Mouse (Mus musculus) heart, adult 2 months (tissue): ENCODE results near the gene Sult6b2. TPM values are rescaled to one million over a fixed set of nuclear protein-coding genes. Genes with fewer than 3 reads are reported as not detected.
A peak's percentile ranks its signal among the peaks of the same experiment; 100 is the strongest.

Experiments used
- DNase-seq, 2 experiments: peaks; one replicate each; pipeline ENCODE4 v3.0.0; 2021
- H3K27ac ChIP-seq: fragments of 200-600 bp; 2 replicates; pipeline ENCODE4 v1.8.1; 2022
- H3K27me3 ChIP-seq: fragments of 200-500 bp; 2 replicates; pipeline ENCODE4 v1.6.1; 2012; ENCODE audit warnings: mild to moderate bottlenecking, low read length, inconsistent platforms, mixed read lengths; ENCODE audit not compliant: control insufficient read depth, insufficient read depth
- H3K36me3 ChIP-seq: fragments of 200-500 bp; 2 replicates; pipeline ENCODE4 v1.6.1; 2012; ENCODE audit warnings: low read length, inconsistent platforms; ENCODE audit not compliant: control insufficient read depth, insufficient read depth
- H3K4me1 ChIP-seq: fragments of 200-500 bp; 2 replicates; pipeline ENCODE4 v1.6.1; 2011; ENCODE audit warnings: low read length; ENCODE audit not compliant: control insufficient read depth, insufficient read depth
- H3K4me3 ChIP-seq: fragments of 200-600 bp; 2 replicates; pipeline ENCODE4 v1.8.1; 2022
- H3K79me2 ChIP-seq: fragments of 200-500 bp; replicated peaks from 2 replicates; pipeline ENCODE4 v1.6.1; 2012; ENCODE audit warnings: mild to moderate bottlenecking, inconsistent platforms, low read length, moderate library complexity, mixed read lengths; ENCODE audit not compliant: control insufficient read depth, insufficient read depth
- H3K9ac ChIP-seq: fragments of 200-500 bp; 2 replicates; pipeline ENCODE4 v1.6.1; 2012; ENCODE audit warnings: low read depth, mild to moderate bottlenecking, control low read depth, inconsistent platforms, low read length, mixed read lengths
- CTCF ChIP-seq: fragments of 200-600 bp; IDR thresholded peaks from 2 replicates; pipeline ENCODE4 v1.8.1; 2022; ENCODE audit warnings: antibody characterized with exemption, mild to moderate bottlenecking, moderate library complexity
- EP300 ChIP-seq: fragments of 200-500 bp; IDR thresholded peaks from 2 replicates; pipeline ENCODE4 v1.6.1; 2011; ENCODE audit warnings: low read depth, low read length, control low read depth; ENCODE audit not compliant: insufficient read depth
- POLR2A ChIP-seq: fragments of 200-500 bp; IDR thresholded peaks from 2 replicates; pipeline ENCODE4 v1.6.1; 2011; ENCODE audit warnings: mild to moderate bottlenecking, low read depth, low read length, control low read depth; ENCODE audit not compliant: insufficient read depth
- WGBS: fragments of 180-500 bp; shearing (Covaris S2); methylation state at CpG from one replicate; pipeline ENCODE4 v1.1.7; 2018; 5-methylcytosine and 5-hydroxymethylcytosine counted together
- intact Hi-C: fragments of 180-260 bp; cut with DNase I; formaldehyde crosslinking; loops from one replicate; pipeline ENCODE4 v1.15.1; 2025
- polyA plus RNA-seq: library from polyadenylated mRNA; depleted of rRNA; stranded (reverse); fragments of >200 nt; gene quantifications from 2 replicates; pipeline ENCODE4 v1.2.3, GENCODE M21; 2012
- total RNA-seq, 2 experiments: library from RNA; stranded (reverse); gene quantifications; 2 replicates each; pipeline ENCODE4 v1.2.3; 2021

The Sult6b2 gene
- total and polyA plus RNA-seq, 3 experiments: 0.12 TPM; not detected in 2

DNA sequence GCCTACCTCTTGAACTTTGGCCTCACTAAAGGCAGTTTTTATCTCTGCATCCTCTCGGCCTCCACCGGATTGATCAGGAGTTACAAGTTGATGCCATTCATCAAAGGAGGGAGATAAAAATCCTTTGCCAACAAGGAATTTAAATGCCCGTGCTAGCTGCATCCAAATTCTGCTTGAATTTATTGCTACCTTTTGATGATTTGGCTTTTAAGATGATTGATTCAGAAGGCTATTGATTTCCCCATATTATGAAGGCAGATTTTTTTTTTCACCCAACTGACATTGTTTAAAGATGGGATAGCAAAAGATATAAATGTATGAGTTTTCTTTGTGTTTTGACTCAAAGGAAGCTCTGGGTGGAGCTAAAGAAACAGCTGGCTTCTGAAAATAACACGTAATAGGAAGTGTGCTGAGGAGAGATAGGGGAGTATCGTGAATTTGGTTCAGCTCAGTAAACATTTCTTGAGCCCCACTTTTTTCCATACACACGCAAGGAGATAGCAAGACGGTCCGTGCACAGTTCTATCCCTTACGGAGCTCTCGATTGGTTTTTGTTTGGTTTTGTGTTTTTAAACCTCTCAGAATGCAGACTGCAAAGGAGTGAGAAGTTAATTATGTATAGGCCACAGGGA is 46.9 kb downstream of the Sult6b2 start:
- WGBS: 26% methylated on average over 10 of the region's 10 CpGs
- H3K27me3 ChIP-seq: no peaks in the 10 kb centered on the region
- TF ChIP-seq POLR2A: 0 out of 2 replicates have a peak, but pooled peaks have one; percentile 25
- no peak for TF ChIP-seq EP300
- TF ChIP-seq CTCF: no peak
- H3K79me2 ChIP-seq: peaks cover 2% of the 10 kb centered on the region
- no peaks in the 10 kb centered on the region; the same call in 1 of the 2 replicates for H3K36me3 ChIP-seq
- intact Hi-C loops: loop anchor here (2.0 to 5.0 kb wide), 2 partner anchors 375 to 410 kb away; partner anchors contain the start of gene Pyroxd1
- DNase-seq: no peak
- H3K9ac ChIP-seq: peak overlapping the region; percentile 93
- H3K4me3 ChIP-seq: peak overlapping the region; percentile 91
- H3K4me1 ChIP-seq: peaks cover 2% of the 10 kb centered on the region
- H3K27ac ChIP-seq: peak overlapping the region; percentile 81

- Histone ChIP-seq H3K79me2 (peaks cover 2% of the 10 kb centered on the region), H3K27me3 (no peaks in the 10 kb centered on the region), H3K9ac (peak within 1 kb of the TSS; percentile 93), H3K27ac (peak within 1 kb of the TSS; percentile 81), H3K4me3 (peak within 1 kb of the TSS; percentile 91), H3K36me3 (no peaks in the 10 kb centered on the region; the same call in 1 of the 2 replicates), H3K4me1 (peaks cover 2% of the 10 kb centered on the region)
- 0 out of 2 replicates have a peak, but pooled peaks have one; percentile 22 for TF ChIP-seq EP300
- peak; percentile 57; the same call in 1 of the 2 replicates for TF ChIP-seq POLR2A
- no peak for TF ChIP-seq CTCF
- DNase-seq: peak; percentile 91 to 92
- WGBS: 1% methylated on average over 66 of the region's 68 CpGs
- intact Hi-C loops: loop anchor here (2.0 to 5.0 kb wide), 2 partner anchors 374 to 409 kb away; partner anchors contain the start of gene Pyroxd1
Observed at GRCm38 (mm10) chr6:142756507-142757333, 47.6 kb downstream of the Sult6b2 start, which contains the start of gene Cmas. Cmas (plus strand) TSS chr6:142756686.

DNA sequence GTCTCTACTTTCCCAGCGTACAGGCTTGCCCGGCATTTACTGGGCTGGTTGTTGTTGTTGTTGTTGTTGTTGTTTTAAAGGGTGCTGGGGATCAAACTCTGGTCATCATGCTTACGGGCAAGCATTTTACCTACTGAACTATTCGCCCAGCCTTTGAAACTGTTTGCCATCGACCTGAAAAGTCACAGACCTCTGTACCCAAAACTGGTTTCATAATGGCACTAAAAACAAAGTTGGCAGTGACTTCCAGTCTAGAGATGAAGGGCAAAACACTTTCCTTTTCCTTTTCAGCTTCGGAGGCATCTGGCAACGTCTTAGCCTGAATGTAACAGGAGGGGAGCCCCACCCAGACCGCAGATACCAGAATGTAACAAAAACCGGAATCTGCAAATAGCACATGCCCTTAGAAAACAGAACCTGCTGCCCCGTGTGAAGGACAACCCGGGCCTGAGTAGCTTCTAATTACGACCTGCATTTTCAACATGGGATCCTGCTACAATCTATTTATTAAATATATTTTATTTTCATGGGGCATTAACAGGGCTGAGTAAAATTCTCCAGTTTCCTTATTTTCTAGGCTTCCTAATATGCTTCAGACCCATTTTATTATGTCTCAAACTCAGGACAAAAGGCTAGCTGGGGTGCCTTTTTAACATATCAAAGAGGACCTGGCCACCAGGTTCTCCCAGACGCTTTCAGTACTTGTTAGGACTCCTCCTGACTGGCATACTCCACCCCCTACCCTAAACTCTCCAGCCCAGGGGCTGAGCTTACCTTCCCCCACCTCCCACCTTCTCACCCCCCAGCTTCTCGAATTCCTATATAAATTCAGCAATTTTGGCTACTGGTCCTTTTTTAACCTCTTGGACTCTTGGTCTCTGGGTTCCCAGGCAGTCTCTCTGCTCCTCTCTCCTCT is 51.7 kb downstream of the Sult6b2 start:
- intact Hi-C loops: no loop called here

DNA sequence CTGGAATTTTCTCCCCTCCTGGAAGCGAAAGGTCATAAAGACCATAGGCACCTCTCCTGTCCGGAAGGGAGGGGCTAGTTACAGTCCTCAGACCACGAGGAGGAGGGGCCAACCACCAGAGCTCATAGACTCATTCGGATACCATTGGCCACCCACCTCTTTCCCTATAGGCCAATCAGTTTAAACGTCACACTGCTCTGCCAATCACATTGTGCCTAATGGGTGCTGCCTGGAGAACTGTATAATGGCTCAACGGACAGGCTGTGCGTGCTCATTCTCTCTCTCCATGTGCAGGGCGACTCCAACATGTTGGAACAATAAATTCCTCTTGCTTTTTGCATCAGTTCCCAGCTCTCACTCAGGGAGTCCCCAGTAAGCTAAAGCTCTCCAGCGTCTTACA is 52.9 kb downstream of the Sult6b2 start:
- Histone ChIP-seq H3K79me2 (no peaks in the 10 kb centered on the region), H3K9ac (no peak overlapping the region), H3K4me1 (no peaks in the 10 kb centered on the region), H3K27me3 (no peaks in the 10 kb centered on the region), H3K4me3 (no peak overlapping the region), H3K36me3 (no peaks in the 10 kb centered on the region), H3K27ac (no peak overlapping the region)
- intact Hi-C loops: no loop called here
- no peak for DNase-seq
- 68% methylated on average over 9 of the region's 9 CpGs for WGBS
- TF ChIP-seq CTCF (no peak), EP300 (no peak), POLR2A (no peak)

More for the DNA sequence above, 51.7 kb downstream of the Sult6b2 start:
- peak in 1 of 2 experiments; percentile 35 for DNase-seq
- no peak overlapping the region for H3K27ac ChIP-seq
- no peak overlapping the region for H3K4me3 ChIP-seq
- WGBS: 45% methylated on average over 14 of the region's 14 CpGs
- no peaks in the 10 kb centered on the region for H3K4me1 ChIP-seq
- no peaks in the 10 kb centered on the region for H3K27me3 ChIP-seq
- no peaks in the 10 kb centered on the region; the same call in 1 of the 2 replicates for H3K36me3 ChIP-seq
- H3K79me2 ChIP-seq: no peaks in the 10 kb centered on the region
- no peak overlapping the region for H3K9ac ChIP-seq
- TF ChIP-seq EP300 (no peak), CTCF (no peak), POLR2A (no peak)

- TF ChIP-seq EP300: no peak
- TF ChIP-seq CTCF: no peak
- TF ChIP-seq POLR2A: no peak
- peak in 1 of 2 experiments; percentile 24 for DNase-seq
- Histone ChIP-seq H3K79me2 (no peaks in the 10 kb centered on the region), H3K27ac (peak overlapping the region; percentile 18), H3K9ac (no peak overlapping the region), H3K36me3 (no peaks in the 10 kb centered on the region), H3K4me3 (no peak overlapping the region), H3K27me3 (no peaks in the 10 kb centered on the region), H3K4me1 (no peaks in the 10 kb centered on the region)
- 25% methylated on average over 8 of the region's 8 CpGs for WGBS
- intact Hi-C loops: no loop called here
Observed at GRCm38 (mm10) chr6:142748057-142748708, 56.1 kb downstream of the Sult6b2 start.
